ENCODE assay signal across 31 mouse cellular contexts in the genomic region with DNA sequence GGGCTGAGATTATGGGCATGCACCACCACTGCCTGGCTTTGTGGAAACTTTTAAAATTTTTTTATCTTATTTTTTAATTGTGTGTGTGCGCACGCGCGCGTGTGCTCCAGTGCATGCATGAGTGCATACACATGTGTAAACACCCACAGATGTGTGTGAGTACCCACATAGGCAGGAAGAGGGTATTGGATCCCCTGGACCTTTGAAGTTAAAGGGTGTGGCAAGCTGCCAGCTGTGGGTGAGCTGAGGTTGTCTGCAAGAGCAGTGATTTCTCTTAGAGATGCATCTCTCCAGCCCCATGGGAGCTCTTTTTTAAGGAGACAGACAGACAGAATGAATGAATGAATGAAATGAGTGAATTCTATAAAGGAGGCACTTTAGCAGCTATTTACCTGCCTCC. TPM values are rescaled to one million over a fixed set of nuclear protein-coding genes. Genes with fewer than 3 reads are reported as not detected.
"Had no signal": no experiment of that assay in that cellular context is flagged by ENCODE, and none has a peak within 500 bp of the region (broad histone marks: within the 10 kb centered on the region; RNA-seq: fewer than 3 reads in every experiment).

No protein-coding gene starts in this region.

- H3K27ac ChIP-seq: kidney, postnatal 0 days; layer of hippocampus, adult 2 months; left cerebral cortex, adult 2 months; limb, embryonic 12.5 days; liver, embryonic 12.5 days; liver, embryonic 15.5 days; lung, embryonic 15.5 days; macrophage; midbrain, embryonic 12.5 days; midbrain, embryonic 15.5 days; stomach, postnatal 0 days had no signal

- DNase-seq: kidney, adult 2 months; kidney, postnatal 25 days; layer of hippocampus, adult 9-11 months; liver; lung, adult 18-20 months; lung, postnatal 14 days; right cerebral cortex, adult 18-20 months; right cerebral cortex, postnatal 14 days; right cerebral cortex, postnatal 4 days had no signal

- H3K9ac ChIP-seq: limb, embryonic 12.5 days; liver, embryonic 12.5 days; liver, embryonic 15.5 days; lung, embryonic 15.5 days; midbrain, embryonic 12.5 days; midbrain, embryonic 15.5 days had no signal

- ATAC-seq: intestine, postnatal 0 days; liver, embryonic 12.5 days; midbrain, embryonic 15.5 days had no signal

- H3K4me2 ChIP-seq: limb, embryonic 12.5 days; liver, embryonic 12.5 days; liver, embryonic 15.5 days; lung, embryonic 15.5 days; midbrain, embryonic 12.5 days; midbrain, embryonic 15.5 days had no signal

- H3K4me1 ChIP-seq: liver, embryonic 12.5 days; lung, embryonic 15.5 days; midbrain, embryonic 12.5 days; midbrain, embryonic 15.5 days had no signal

- H3K9me3 ChIP-seq: limb, embryonic 12.5 days; liver, embryonic 12.5 days; liver, embryonic 15.5 days; lung, embryonic 15.5 days; midbrain, embryonic 12.5 days; midbrain, embryonic 15.5 days had no signal

- H3K4me3 ChIP-seq: layer of hippocampus, adult 2 months; left cerebral cortex, adult 2 months; limb, embryonic 12.5 days; liver, embryonic 12.5 days; liver, embryonic 15.5 days; lung, embryonic 15.5 days; midbrain, embryonic 12.5 days; midbrain, embryonic 15.5 days had no signal

- H3K27me3 ChIP-seq: limb, embryonic 12.5 days; liver, embryonic 12.5 days; liver, embryonic 15.5 days; lung, embryonic 15.5 days; midbrain, embryonic 12.5 days; midbrain, embryonic 15.5 days had no signal

RNA-seq across cellular contexts. Expression of gene Tmem217, which starts 13.3 kb away (rescaled TPM):
- total RNA-seq: layer of hippocampus, adult 2 months; left cerebral cortex, adult 2 months; left cerebral cortex, postnatal 10 days; left cerebral cortex, postnatal 36 days had no signal
- polyA plus RNA-seq: intestine, postnatal 0 days; large intestine, adult 2 months had no signal

RNA-seq across cellular contexts. Expression of gene Gm17657, which starts 16.1 kb away (rescaled TPM):
- total RNA-seq: layer of hippocampus, adult 2 months; layer of hippocampus, postnatal 25 days; left cerebral cortex, adult 2 months; left cerebral cortex, postnatal 10 days; left cerebral cortex, postnatal 36 days; megakaryocyte, adult 5-6 weeks had no signal
- polyA plus RNA-seq: intestine, embryonic 14.5 days; intestine, postnatal 0 days; kidney, adult 2 months; kidney, embryonic 14.5 days; kidney, postnatal 0 days; large intestine, adult 2 months; limb, embryonic 12.5 days; liver, embryonic 12.5 days; liver, embryonic 15.5 days; lung, embryonic 15.5 days; macrophage; midbrain, embryonic 12.5 days; midbrain, embryonic 15.5 days; neural tube, embryonic 11.5 days; neural tube, embryonic 14.5 days; stomach, embryonic 14.5 days; stomach, postnatal 0 days had no signal
